Mouse (Mus musculus) CD4-positive, CD25-positive, alpha-beta regulatory T cell, adult 4 months (primary cell): ENCODE results near the gene Srp68. TPM values are rescaled to one million over a fixed set of nuclear protein-coding genes. Genes with fewer than 3 reads are reported as not detected.
A peak's percentile ranks its signal among the peaks of the same experiment; 100 is the strongest.
"Not testable (repeated sequence)": the region's sequence is repeated elsewhere in the genome, so short reads cannot be mapped to it uniquely, and the experiment has no call there.

ENCODE experiments used
- ATAC-seq: one replicate; pipeline ENCODE4 v1.8.0; 2017
- polyA plus RNA-seq, 2 experiments: library from polyadenylated mRNA; unstranded; fragments of 100-300 nt; shearing (Covaris generic); gene quantifications; one replicate each; pipeline ENCODE4 v1.2.1; 2017

Gene Srp68
- polyA plus RNA-seq, 2 experiments from 2014 or later, result 39.5 to 53.9 TPM

DNA sequence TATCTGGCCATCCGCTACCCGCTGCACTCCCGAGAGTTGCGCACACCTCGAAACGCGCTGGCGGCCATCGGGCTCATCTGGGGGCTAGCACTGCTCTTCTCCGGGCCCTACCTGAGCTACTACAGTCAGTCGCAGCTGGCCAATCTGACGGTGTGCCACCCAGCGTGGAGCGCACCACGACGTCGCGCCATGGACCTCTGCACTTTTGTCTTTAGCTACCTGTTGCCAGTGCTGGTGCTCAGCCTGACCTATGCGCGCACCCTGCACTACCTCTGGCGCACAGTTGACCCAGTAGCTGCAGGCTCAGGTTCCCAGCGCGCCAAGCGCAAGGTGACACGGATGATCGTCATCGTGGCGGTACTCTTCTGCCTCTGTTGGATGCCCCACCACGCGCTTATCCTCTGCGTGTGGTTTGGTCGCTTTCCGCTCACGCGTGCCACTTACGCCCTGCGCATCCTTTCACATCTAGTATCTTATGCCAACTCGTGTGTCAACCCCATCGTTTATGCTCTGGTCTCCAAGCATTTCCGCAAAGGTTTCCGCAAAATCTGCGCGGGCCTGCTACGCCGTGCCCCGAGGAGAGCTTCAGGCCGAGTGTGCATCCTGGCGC, 9.0 kb upstream of the Srp68 start:
- ATAC-seq, result no peak

DNA sequence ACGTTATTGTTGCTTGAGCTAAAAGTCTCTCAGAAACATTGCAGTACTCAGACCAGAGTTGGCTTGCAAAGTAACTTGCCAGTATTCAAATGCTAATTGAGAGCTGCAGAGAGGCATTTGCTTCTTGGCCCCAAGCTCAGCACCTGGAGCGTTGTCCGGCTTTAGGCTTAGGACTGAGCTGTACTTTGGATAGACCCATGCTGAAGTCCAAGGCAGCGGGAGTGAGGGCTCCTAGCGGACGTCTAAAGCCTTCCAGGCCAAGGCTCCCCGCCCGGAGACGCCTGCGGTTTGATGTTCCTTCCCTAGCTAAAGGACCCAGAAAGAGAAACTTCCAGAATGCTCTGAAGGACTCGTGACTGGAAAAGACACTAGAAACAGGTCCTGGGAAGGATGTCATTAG, 8.1 kb upstream of the Srp68 start:
- ATAC-seq, result no peak

GRCm38 (mm10) chr11:116281671-116282070, 7.7 kb upstream of the Srp68 start:
- ATAC-seq, result no peak

DNA sequence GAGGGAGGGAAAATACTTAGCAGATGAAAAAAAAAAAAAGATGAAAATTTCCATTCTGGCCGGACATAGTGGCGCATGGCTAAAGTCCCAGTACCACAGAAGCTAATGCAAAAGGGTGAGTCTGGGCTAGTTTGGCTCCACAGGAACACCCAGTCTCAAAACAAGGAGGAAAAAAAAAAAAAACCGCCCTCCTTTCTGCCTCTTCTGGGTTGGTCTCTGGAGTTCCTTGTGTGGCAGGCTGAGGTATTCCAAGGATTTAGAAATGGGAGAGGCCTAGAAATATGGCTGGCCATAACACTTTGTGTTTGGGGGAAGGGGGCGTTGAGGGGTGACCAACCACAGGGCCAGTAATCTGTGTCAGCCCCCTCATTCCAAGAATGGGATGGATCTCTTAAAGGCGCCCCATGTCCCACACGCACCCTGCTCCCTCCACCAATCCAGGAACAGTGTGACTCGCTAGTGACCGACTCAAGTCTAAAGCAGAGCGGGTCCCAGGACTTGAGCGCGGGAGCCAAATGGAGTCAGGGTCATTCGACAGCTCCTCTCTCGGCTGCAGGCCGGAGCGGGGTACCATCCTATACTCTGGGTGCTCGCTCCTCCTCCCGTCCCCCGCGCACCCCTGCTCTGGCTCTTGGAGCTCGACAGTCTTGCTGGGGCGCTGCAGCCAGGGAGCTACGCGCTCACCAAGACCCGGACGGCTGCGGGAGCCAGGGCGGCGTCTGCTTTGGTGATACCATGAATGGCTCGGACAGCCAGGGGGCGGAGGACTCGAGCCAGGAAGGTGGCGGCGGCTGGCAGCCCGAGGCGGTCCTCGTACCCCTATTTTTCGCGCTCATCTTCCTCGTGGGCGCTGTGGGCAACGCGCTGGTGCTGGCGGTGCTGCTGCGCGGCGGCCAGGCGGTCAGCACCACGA, 7.0 kb upstream of the Srp68 start, which contains the start of gene Galr2:
TSS of gene Galr2 (plus strand) at position 189 of the 913 bp plus-strand sequence.
- no peak for ATAC-seq

GRCm38 (mm10) chr11:116277184-116277583, 3.2 kb upstream of the Srp68 start:
- not testable (repeated sequence) for ATAC-seq

GRCm38 (mm10) chr11:116273469-116274044, 460 bp downstream of the Srp68 start:
- no peak for ATAC-seq

DNA sequence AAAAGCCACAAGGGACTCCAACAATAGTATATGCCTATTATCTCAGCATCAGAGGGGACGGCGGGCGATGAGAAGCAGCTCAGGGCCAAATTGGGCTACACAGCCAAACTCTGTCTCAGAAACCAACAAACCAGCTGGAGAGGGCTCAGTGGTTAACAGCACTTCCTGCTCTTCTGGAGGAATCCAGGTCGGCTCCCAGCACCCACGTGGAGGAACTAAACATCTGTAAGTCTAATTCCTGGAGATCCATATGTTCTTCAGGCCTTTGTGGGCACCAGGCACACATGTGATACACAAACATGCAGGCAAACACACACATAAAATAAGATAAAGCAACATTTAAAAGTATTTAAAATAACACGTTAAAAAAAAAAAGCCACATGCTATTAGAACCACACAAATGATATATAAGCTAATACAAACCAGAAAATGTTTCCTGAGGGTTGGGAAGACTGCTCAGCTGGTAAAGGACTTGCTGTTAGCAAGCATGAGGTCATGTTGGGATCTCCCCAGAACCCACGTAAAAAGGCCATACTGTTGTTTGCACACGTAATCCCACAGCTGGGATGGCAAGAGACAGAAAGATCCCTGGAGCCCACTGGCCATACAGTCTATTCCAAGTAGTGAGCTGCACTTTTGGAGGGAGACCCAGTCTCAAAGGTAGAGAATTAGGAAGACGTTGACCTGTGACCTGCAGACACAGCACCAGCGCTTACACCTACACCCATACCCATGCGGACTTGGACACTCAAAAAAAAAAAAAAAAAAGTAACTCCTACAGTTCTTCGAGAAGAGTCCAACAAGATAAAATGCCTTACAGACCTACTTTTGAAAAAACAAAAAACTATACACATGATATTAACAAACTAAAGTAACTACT, 1.2 kb downstream of the Srp68 start:
- no peak for ATAC-seq

GRCm38 (mm10) chr11:116269560-116269959, 4.5 kb downstream of the Srp68 start:
- ATAC-seq, result no peak

DNA sequence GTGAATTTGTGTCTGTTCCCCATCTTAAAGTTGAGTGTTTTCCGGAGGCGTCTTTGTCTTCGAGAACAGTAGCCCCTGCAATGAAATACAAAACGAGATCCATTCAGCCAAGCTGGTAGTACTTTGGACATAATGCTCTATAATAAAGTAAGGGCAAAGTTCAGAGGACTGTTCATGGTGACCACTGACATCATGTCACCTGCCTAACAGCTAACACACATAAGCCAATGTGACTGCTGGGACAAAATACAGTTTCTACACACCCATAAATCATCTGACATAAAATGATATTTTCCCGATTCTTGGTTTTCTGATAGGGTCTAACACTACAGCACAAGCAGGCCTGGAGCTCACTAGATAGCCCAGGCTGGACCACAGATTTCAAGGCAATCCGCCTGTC, 5.7 kb downstream of the Srp68 start:
- no peak for ATAC-seq

- ATAC-seq, result no peak
Observed at GRCm38 (mm10) chr11:116267637-116268036, 6.4 kb downstream of the Srp68 start.

DNA sequence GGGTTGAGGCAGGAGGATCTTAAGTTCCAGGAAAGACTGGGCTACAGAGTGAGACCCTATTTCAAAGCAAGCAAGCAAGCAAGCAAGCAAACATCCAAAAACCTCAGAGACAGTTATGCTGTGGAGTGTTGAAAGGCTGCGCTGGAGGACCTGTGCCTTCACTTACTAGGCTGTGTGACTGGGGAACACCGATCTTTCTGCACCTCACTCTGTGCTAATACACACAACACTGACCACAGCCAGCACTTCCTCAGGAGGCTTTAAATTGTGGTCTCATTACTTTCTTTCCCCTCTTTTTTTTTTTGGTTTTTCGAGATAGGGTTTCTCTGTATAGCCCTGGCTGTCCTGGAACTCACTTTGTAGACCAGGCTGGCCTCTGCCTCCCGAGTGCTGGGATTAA, 8.2 kb downstream of the Srp68 start:
- ATAC-seq, result no peak

- ATAC-seq, result peak; percentile 53
Observed at GRCm38 (mm10) chr11:116265352-116265751, 8.7 kb downstream of the Srp68 start.

DNA sequence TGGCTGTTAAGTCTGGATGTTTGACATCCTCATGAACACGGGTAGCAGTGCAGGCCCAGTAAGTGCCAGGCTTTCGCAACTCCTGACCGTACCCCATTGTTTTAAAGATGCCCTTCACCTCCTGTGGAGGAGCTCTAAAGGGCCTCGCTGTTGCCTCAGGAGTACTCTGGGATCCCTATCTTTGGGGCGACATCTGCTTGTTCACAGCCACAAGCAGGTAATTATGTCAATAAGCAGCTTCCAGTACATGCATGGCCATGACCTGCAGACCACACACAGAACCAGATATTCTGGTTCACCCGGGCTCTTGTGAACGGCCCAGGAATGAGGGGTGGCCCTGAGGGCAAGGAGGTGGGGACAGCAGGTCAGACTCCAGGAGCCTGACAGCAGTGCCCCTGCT, 13.8 kb downstream of the Srp68 start:
- ATAC-seq, result no peak

- no peak for ATAC-seq
Observed at GRCm38 (mm10) chr11:116259461-116259860, 14.6 kb downstream of the Srp68 start.

DNA sequence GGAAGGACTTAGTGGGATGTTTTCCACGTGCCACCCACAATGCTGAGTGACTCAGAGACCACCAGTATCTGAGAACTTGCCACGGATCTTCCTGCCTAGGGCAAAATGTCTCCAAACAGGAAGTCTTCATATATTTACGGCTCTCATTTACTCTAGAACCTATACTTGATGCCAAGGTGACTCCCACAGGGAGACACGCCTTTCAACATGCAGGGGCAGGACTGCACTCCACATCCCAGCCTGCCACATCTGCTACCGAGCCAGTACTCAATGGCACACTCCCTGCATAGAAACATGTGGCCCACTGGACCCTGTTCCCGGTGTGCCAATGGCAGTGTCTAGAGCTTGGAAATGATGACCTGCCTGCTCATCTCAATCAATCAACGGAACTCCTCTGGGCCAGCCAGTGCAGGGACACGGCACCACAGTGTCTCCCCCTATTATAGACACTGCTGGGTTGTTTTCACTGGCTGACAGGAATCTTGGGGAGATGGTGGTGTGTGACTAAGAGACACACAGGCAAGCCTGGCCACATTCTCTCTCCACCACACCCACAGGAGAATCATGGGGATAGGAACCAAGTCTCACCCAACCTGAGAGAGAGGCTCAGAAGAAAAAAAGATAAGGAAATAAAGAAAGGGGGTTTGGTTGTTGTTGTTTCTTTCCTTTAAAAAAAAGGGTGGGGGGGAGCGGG, 17.9 kb downstream of the Srp68 start:
- peak; percentile 71 for ATAC-seq

GRCm38 (mm10) chr11:116255090-116255981, 18.7 kb downstream of the Srp68 start:
- ATAC-seq, result peak; percentile 75

- peak; percentile 79 for ATAC-seq
Observed at GRCm38 (mm10) chr11:116254627-116255026, 19.4 kb downstream of the Srp68 start.

DNA sequence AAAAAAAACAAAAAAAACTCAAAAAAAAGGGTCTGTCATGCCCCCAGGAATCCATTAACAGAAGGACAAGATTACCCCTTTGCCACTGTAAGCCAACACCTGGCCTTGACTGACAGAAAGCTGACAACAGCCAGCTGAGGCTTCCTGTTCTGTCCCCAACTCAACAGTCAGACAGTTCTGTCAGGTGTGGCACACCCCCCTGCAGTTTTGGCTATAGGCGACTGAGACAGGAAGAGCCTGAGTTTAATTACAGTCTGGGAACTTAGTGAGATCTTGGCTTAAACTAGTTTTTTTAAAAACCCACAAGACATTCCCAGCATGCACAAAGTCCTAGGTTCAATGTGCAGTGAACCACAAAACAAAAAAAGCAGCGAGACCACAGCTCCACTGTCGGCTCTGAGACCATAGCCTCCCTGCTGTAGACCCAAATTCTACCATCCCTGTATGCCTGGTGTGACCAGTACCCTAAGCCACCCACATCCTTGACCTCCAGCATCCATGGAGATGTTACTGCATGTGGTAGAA, 20.9 kb downstream of the Srp68 start:
- no peak for ATAC-seq

GRCm38 (mm10) chr11:116250898-116251297, 23.1 kb downstream of the Srp68 start:
- ATAC-seq, result no peak

- ATAC-seq, result no peak
Observed at GRCm38 (mm10) chr11:116247502-116248222, 26.4 kb downstream of the Srp68 start.
